Mouse (Mus musculus) cerebellum, adult 2 months (tissue): ENCODE measurements around the gene Cby3.

Source experiments
- CTCF ChIP-seq: fragments of 200-500 bp; IDR thresholded peaks from 2 replicates; pipeline ENCODE4 v1.5.1; 2011; ENCODE audit warnings: low read depth, mild to moderate bottlenecking, control low read depth, low read length, moderate library complexity, borderline replicate concordance; ENCODE audit not compliant: insufficient read depth
- POLR2A ChIP-seq: fragments of 200-500 bp; IDR thresholded peaks from 2 replicates; pipeline ENCODE4 v1.6.1; 2011; ENCODE audit warnings: low read length, control low read depth, borderline replicate concordance; ENCODE audit not compliant: insufficient read depth

- TF ChIP-seq CTCF: no peak
- TF ChIP-seq POLR2A: no peak
Observed at GRCm38 (mm10) chr11:50388217-50388929, 34.1 kb downstream of the Cby3 start.
